In the genomic region with DNA sequence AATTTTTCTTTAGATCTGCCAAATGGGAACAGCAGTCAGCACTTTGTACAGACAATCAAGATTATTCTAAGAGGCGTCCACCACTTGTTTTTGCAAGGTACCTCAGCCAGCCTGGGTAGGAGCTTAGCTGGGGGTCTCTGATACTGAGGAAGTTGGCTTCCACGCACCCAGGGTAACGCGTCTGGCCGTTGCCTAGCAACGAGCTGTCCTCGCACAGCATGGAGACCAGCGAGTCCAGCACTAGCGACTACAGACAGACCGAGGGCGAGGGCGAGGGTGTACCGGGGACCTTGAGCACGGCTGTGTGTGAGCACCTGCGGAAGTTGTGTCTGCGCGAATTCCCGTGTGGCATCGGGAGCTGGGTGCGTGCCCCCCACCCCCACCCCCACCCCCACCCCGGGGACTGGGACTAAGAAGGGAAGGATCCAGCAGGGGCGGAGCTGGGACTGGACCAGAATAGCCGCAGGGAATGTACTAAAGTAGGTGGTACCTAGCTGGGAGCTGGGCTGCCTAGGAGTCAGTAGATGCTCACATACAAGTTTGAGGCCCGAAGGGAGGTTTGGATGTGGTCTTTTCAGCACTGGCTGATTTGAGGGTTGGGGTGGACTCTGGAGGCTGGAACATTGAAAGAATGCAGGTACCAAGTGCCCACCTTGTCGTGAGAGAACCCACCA, we compare ENCODE assay signal across 8 mouse cellular contexts. TPM values are rescaled to one million over a fixed set of nuclear protein-coding genes. Genes with fewer than 3 reads are reported as not detected.
A peak's percentile ranks its signal among the peaks of the same experiment; 100 is the strongest.
DNase-seq lines count a peak whose midpoint lies in the region; ATAC-seq and TF ChIP-seq lines count a peak whose summit lies in the region.

A gene (plus strand): TSS at position 194 of the 674 bp plus-strand sequence.
A gene (minus strand): TSS at position 378 of the 674 bp plus-strand sequence.

- no peak; the same call in 1 of the 2 replicates for ATAC-seq in heart, postnatal 0 days (ENCODE audit: insufficient read depth, low read depth)
- peak; percentile 85 for ATAC-seq in midbrain, embryonic 13.5 days

- TF ChIP-seq CTCF in heart, postnatal 0 days (IDR thresholded peaks at IDR 0.05; ENCODE audit: low read depth) = no peak
- no peak for TF ChIP-seq CTCF in heart, adult 2 months (IDR thresholded peaks at IDR 0.05)

- H3K4me3 ChIP-seq in heart, postnatal 0 days (ENCODE audit: low read depth, low read length) = no peak within 1 kb of the TSS
- no peak within 1 kb of the TSS for H3K4me3 ChIP-seq in heart, adult 2 months
- peak within 1 kb of the TSS; percentile 47 for H3K4me3 ChIP-seq in hindbrain, embryonic 10.5 days
- peak within 1 kb of the TSS; percentile 30 for H3K4me3 ChIP-seq in midbrain, embryonic 13.5 days (replicated peaks)

- 8% methylated on average over 25 of the region's 25 CpGs for WGBS in heart, postnatal 0 days
- 11% methylated on average over 25 of the region's 25 CpGs for WGBS in heart, adult 2 months
- 8% methylated on average over 25 of the region's 25 CpGs for WGBS in hindbrain, embryonic 10.5 days
- WGBS in midbrain, embryonic 13.5 days = 6% methylated on average over 25 of the region's 25 CpGs

- TF ChIP-seq EP300 in heart, postnatal 0 days (IDR thresholded peaks at IDR 0.05; ENCODE audit: low read depth) = no peak
- TF ChIP-seq EP300 in heart, adult 2 months (IDR thresholded peaks at IDR 0.05; ENCODE audit: insufficient read depth, low read depth, low read length) = no peak

- H3K4me1 ChIP-seq in heart, postnatal 0 days (ENCODE audit: control insufficient read depth, insufficient read depth) = no peaks in the 10 kb centered on the region
- peaks cover 7% of the 10 kb centered on the region for H3K4me1 ChIP-seq in heart, adult 2 months (ENCODE audit: control insufficient read depth, insufficient read depth, low read length)
- peaks cover 14% of the 10 kb centered on the region for H3K4me1 ChIP-seq in hindbrain, embryonic 10.5 days (replicated peaks)
- H3K4me1 ChIP-seq in midbrain, embryonic 13.5 days (replicated peaks) = peaks cover 11% of the 10 kb centered on the region

- no peaks in the 10 kb centered on the region for H3K9me3 ChIP-seq in heart, postnatal 0 days (replicated peaks; ENCODE audit: control insufficient read depth, low read length)
- no peaks in the 10 kb centered on the region for H3K9me3 ChIP-seq in hindbrain, embryonic 10.5 days
- no peaks in the 10 kb centered on the region for H3K9me3 ChIP-seq in midbrain, embryonic 13.5 days

- no peak within 1 kb of the TSS for H3K9ac ChIP-seq in heart, postnatal 0 days (replicated peaks; ENCODE audit: low read depth, low read length)
- H3K9ac ChIP-seq in heart, adult 2 months (ENCODE audit: low read depth, low read length) = no peak within 1 kb of the TSS
- no peak within 1 kb of the TSS for H3K9ac ChIP-seq in midbrain, embryonic 13.5 days (replicated peaks)

- no peaks in the 10 kb centered on the region for H3K36me3 ChIP-seq in heart, postnatal 0 days (replicated peaks; ENCODE audit: control insufficient read depth, insufficient read depth, low read length)
- no peaks in the 10 kb centered on the region for H3K36me3 ChIP-seq in heart, adult 2 months (ENCODE audit: control insufficient read depth, insufficient read depth, low read length)
- no peaks in the 10 kb centered on the region for H3K36me3 ChIP-seq in hindbrain, embryonic 10.5 days
- no peaks in the 10 kb centered on the region for H3K36me3 ChIP-seq in midbrain, embryonic 13.5 days

- peak within 1 kb of the TSS; percentile 52 for H3K4me2 ChIP-seq in heart, postnatal 0 days (ENCODE audit: low read depth, low read length)
- H3K4me2 ChIP-seq in midbrain, embryonic 13.5 days (replicated peaks) = peak within 1 kb of the TSS; percentile 57

- intact Hi-C loops in heart, adult 2 months (cut with DNase I) = no loop called here

- no peak for DNase-seq in heart, postnatal 0 days (ENCODE audit: low spot score)
- DNase-seq in heart, adult 2 months = no peak
- DNase-seq in embryo, embryonic 10 days (ENCODE audit: low spot score) = peak; percentile 85
- DNase-seq in hindbrain, embryonic 10.5 days (ENCODE audit: low spot score) = peak; percentile 60
- no peak for DNase-seq in thymus, postnatal 14 days
- DNase-seq in urinary bladder, adult 2 months (ENCODE audit: low spot score) = no peak
- no peak for DNase-seq in layer of hippocampus, adult 11-12 months (ENCODE audit: low spot score)

- H3K27ac ChIP-seq in heart, postnatal 0 days (ENCODE audit: low read depth) = no peak within 1 kb of the TSS
- H3K27ac ChIP-seq in heart, adult 2 months = no peak within 1 kb of the TSS
- H3K27ac ChIP-seq in hindbrain, embryonic 10.5 days = no peak within 1 kb of the TSS
- no peak within 1 kb of the TSS for H3K27ac ChIP-seq in midbrain, embryonic 13.5 days

- TF ChIP-seq POLR2A in heart, adult 2 months (IDR thresholded peaks at IDR 0.05; ENCODE audit: insufficient read depth, low read depth, low read length) = no peak

- H3K79me2 ChIP-seq in heart, adult 2 months (replicated peaks; ENCODE audit: control insufficient read depth, insufficient read depth, low read length) = no peaks in the 10 kb centered on the region

- H3K27me3 ChIP-seq in heart, postnatal 0 days (ENCODE audit: control insufficient read depth, insufficient read depth, low read length) = no peaks in the 10 kb centered on the region
- H3K27me3 ChIP-seq in heart, adult 2 months (ENCODE audit: control insufficient read depth, insufficient read depth, low read length) = no peaks in the 10 kb centered on the region
- H3K27me3 ChIP-seq in hindbrain, embryonic 10.5 days (ENCODE audit: insufficient read depth, poor library complexity, severe bottlenecking) = peaks cover 7% of the 10 kb centered on the region
- peaks cover 9% of the 10 kb centered on the region; the same call in 1 of the 2 replicates for H3K27me3 ChIP-seq in midbrain, embryonic 13.5 days

RNA-seq across cellular contexts. Expression of the first gene that starts in this region (rescaled TPM):
- total RNA-seq in heart, postnatal 0 days (2014; rRNA removed; ENCODE audit: low replicate concordance) = not detected in 2 replicates
- polyA plus RNA-seq in heart, postnatal 0 days (2015; fragmentation: Nextera tagmentation; extraction: Ambion mirVana) = 0.05 TPM in 1 of 2 replicates, not detected in the other
- total RNA-seq in heart, adult 2 months (2021) = not detected
- polyA plus RNA-seq in heart, adult 2 months (2012; rRNA removed) = 0.43 TPM in 1 of 2 replicates, not detected in the other
- polyA plus RNA-seq in hindbrain, embryonic 10.5 days (2016; fragmentation: Nextera tagmentation; extraction: Ambion mirVana) = 0.07 and 0.31 TPM in 2 replicates
- polyA plus RNA-seq in midbrain, embryonic 13.5 days (2015; fragmentation: Nextera tagmentation; extraction: Ambion mirVana) = 0.15 and 0.28 TPM in 2 replicates
- not detected in 2 replicates for polyA plus RNA-seq in urinary bladder, adult 2 months (2012; rRNA removed)

RNA-seq across cellular contexts. Expression of the second gene that starts in this region (rescaled TPM):
- total RNA-seq in heart, postnatal 0 days (2014; rRNA removed; ENCODE audit: low replicate concordance) = not detected in 2 replicates
- polyA plus RNA-seq in heart, postnatal 0 days (2015; fragmentation: Nextera tagmentation; extraction: Ambion mirVana) = not detected in 2 replicates
- total RNA-seq in heart, adult 2 months (2021) = not detected
- not detected in 2 replicates for polyA plus RNA-seq in heart, adult 2 months (2012; rRNA removed)
- not detected in 2 replicates for polyA plus RNA-seq in hindbrain, embryonic 10.5 days (2016; fragmentation: Nextera tagmentation; extraction: Ambion mirVana)
- polyA plus RNA-seq in midbrain, embryonic 13.5 days (2015; fragmentation: Nextera tagmentation; extraction: Ambion mirVana) = not detected in 2 replicates
- polyA plus RNA-seq in urinary bladder, adult 2 months (2012; rRNA removed) = not detected in 2 replicates

Comparison
In these comparisons a context has a peak if more than half of its experiments do, and no peak if none do; other contexts are left out.
1. Peak in DNase-seq and H3K4me3 ChIP-seq in hindbrain, embryonic 10.5 days; RNA of the genes that start here not detected or under 1 TPM.
2. Peak in ATAC-seq, H3K4me3 ChIP-seq and H3K4me2 ChIP-seq in midbrain, embryonic 13.5 days; RNA of the genes that start here not detected or under 1 TPM.